Mouse (Mus musculus) lung, adult 10 weeks (tissue): ENCODE data around the gene Eno2. TPM values are rescaled to one million over a fixed set of nuclear protein-coding genes. Genes with fewer than 3 reads are reported as not detected.

Experiments
- polyA plus RNA-seq: library from polyadenylated mRNA; stranded (reverse); fragments of 350-450 nt; fragmentation: Illumina TruSeq; extraction: RNeasy Lipid Tissue Mini Kit (QIAGEN cat#74804); gene quantifications from one replicate; pipeline ENCODE4 v1.2.3, GENCODE M21; 2014; ENCODE audit warnings: low read depth, low replicate concordance; ENCODE audit not compliant: insufficient read depth

Gene Eno2
- polyA plus RNA-seq: 1.5 TPM

GRCm38 (mm10) chr6:124769101-124769765 is at the start of gene Eno2:
Eno2 (minus strand) TSS chr6:124769673.

GRCm38 (mm10) chr6:124813933-124814332 is 44.5 kb upstream of the Eno2 start, which contains the start of gene Tpi1:
Tpi1 (minus strand) TSS chr6:124814296.

DNA sequence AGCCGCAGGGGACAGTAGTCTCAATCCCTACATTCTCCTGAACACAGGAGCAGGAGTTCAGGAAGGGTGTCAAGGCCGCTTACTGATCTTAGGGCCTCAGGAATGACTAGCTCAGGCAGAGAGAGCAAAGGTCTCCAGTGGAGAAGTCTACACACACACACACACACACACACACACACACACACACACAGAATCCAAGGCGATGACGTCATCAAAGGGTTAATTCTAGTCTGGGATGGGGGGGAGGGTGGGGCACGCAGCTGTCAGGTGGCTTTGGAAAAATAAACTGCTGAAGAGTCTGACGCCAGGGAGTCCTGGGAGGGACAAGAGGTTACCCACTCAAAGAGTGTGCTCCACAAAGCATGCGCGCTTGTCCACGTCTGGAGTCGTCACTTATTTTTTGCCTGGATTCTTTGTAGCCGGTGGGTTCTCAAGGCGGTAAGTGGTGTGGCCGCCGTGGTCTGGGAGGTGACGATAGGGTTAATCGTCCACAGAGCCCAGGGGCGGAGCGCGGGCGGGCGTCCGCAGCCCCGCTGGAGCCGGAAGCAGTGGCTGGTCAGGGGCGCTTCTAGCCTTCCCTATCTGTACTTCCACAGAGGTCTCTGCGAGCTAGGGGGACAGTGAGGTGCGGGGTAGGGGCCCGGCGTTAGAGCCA is 39.0 kb upstream of the Eno2 start, which contains the start of gene Spsb2:
Gene Spsb2, plus strand, starts transcription at position 304 of the 655 bp plus-strand sequence.

GRCm38 (mm10) chr6:124779222-124779983 is 9.9 kb upstream of the Eno2 start, which contains the start of gene Lrrc23:
Lrrc23 (minus strand) TSS chr6:124779727.

GRCm38 (mm10) chr6:124755831-124756595 is 13.5 kb downstream of the Eno2 start, which contains the start of the genes Gm45234 and Atn1:
Gm45234 (minus strand) TSS chr6:124756021.
Atn1 (minus strand) TSS chr6:124756524.

DNA sequence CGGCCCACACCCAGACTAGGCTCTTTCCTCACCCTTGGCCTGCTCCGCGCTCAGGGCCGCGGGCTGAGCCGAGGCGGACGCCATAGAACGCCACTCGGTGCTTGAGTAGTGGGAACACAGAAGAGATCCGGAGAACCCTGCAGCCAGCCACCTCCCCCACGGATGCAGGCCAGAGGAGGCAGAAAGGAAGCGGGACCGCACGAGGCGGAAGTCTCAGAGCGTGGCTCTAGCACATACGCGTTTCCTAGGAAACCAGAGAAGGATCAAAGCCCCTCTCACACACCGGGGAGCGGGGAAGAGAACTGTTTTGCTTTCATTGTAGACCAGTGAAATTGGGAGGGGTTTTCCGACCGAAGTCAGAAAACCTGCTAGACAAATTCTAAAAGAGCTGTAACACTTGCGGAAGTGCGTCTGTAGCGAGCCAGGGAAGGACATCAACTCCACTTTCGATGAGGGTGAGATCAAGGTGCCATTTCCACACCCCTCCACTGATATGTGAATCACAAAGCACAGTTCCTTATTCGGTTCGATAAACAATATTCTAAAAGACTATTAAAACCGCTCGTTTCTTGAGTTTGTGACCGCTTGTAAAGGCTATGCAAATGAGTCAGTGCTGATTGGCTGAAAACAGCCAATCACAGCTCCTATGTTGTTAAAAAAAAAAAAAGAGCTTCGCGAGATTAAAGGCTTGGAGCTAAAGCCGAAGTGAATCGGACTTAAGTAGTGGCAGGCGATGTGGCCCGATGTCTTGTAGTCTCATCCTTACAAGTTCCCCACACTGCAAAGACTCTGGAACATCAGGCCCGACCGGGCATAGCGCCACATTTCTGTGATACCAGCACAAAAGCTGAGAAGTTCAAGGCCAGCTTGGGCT is 28.3 kb downstream of the Eno2 start, which contains the start of gene Grcc10:
Gene Grcc10, minus strand, starts transcription at position 487 of the 874 bp plus-strand sequence.

DNA sequence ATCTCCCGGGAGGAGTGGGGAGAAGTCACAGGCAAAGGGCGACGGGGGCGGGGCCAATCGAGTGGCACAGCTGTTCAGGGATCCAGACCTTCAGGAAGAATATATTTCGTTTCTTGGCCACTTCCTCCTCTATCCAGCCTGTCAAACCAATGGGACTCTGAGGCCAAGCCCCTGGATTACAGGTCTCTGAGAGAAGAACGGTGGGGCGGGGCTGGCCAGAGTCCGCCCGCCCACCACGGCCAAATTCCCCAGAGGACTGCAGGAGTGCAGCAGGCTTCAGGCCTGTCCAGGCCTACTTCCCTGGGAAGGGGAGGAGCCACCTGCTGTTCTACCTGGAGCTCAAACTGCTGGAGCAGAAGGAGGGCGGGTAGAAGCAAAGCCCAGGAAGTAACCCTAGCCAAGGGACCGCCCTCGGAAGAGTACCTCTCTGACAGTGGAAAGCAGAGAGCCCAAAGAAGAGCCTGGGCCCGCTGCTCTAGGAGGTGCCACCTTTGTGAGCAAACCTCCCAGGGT is 30.9 kb downstream of the Eno2 start, which contains the start of gene Ptpn6:
Gene Ptpn6, minus strand, starts transcription at position 204 of the 513 bp plus-strand sequence.

DNA sequence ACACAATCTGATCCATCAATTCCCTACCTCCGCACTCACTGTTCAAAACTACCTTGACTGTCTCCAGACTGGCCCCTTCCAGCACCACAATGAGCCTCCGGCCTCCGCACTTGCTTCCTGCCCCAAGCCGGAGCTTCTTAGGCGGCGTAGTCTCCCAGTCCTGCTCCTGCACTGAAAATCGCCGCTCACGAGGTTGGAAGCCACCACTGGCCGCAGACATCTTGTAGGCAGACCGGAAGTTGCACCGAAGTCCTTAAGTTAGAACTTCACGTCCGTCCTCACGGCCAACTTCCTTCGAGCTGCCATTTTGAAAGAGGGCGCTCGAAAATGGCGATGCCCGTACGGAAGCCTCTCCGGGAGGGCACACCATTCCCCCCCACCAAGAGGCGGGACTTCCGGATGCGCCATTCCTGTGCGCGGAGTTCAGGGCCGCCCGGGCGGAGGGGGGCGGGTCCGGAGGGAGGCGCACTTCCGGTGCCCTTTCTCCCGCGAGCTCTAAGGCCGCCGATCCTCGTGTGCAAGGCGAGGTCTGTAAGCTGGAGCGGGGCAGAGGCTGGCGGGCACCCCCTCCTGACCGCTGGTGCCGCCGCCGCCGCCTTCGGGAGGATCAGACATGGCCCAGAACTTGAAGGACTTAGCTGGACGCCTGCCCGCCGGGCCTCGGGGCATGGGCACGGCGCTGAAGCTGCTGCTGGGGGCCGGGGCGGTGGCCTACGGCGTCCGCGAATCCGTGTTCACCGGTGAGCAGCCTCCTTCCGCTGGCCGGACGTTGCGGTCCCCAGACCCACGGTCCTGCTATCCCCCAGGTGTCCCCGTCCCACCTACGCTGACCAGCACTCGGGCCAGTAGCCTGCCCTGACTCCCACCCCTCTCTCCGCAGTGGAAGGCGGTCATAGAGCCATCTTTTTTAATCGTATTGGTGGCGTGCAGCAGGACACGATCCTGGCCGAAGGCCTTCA is 57.4 kb downstream of the Eno2 start, which contains the start of the genes Emg1 and Phb2:
Gene Emg1, minus strand, starts transcription at position 355 of the 959 bp plus-strand sequence.
Gene Phb2, plus strand, starts transcription at position 513 of the 959 bp plus-strand sequence.

Other genes starting within 250 kb of the Eno2 start
- gene C1s1, start 227.3 kb downstream of the Eno2 start, polyA plus RNA-seq: 74.9 TPM
- not detected for gene C1rb, start 199.4 kb downstream of the Eno2 start, polyA plus RNA-seq
- not detected for gene C1s2, start 133.6 kb downstream of the Eno2 start, polyA plus RNA-seq
- gene Lpcat3, start 106.6 kb downstream of the Eno2 start, polyA plus RNA-seq: 29.1 TPM
- 102 TPM for gene Emg1, start 57.5 kb downstream of the Eno2 start, polyA plus RNA-seq
- 92.0 TPM for gene Phb2, start 57.3 kb downstream of the Eno2 start, polyA plus RNA-seq
- 42.2 TPM for gene Ptpn6, start 31.0 kb downstream of the Eno2 start, polyA plus RNA-seq
- gene Grcc10, start 28.3 kb downstream of the Eno2 start, polyA plus RNA-seq: 242 TPM
- not detected for gene Gm45234, start 13.7 kb downstream of the Eno2 start, polyA plus RNA-seq
- 13.2 TPM for gene Atn1, start 13.1 kb downstream of the Eno2 start, polyA plus RNA-seq
- gene Lrrc23, start 10.1 kb upstream of the Eno2 start, polyA plus RNA-seq: 33.3 TPM
- 15.0 TPM for gene Spsb2, start 39.0 kb upstream of the Eno2 start, polyA plus RNA-seq
- 125 TPM for gene Tpi1, start 44.6 kb upstream of the Eno2 start, polyA plus RNA-seq
- 35.8 TPM for gene Usp5, start 59.8 kb upstream of the Eno2 start, polyA plus RNA-seq
- 2.7 TPM for gene Cdca3, start 59.9 kb upstream of the Eno2 start, polyA plus RNA-seq
- gene Gnb3, start 70.6 kb upstream of the Eno2 start, polyA plus RNA-seq: not detected
- gene P3h3, start 88.1 kb upstream of the Eno2 start, polyA plus RNA-seq: 16.9 TPM
- 0.08 TPM for gene Gpr162, start 94.3 kb upstream of the Eno2 start, polyA plus RNA-seq
- 2.3 TPM for gene Cd4, start 118.5 kb upstream of the Eno2 start, polyA plus RNA-seq
- 1.4 TPM for gene Lag3, start 142.0 kb upstream of the Eno2 start, polyA plus RNA-seq
- gene Ptms, start 150.4 kb upstream of the Eno2 start, polyA plus RNA-seq: 863 TPM
- gene Mlf2, start 161.7 kb upstream of the Eno2 start, polyA plus RNA-seq: 166 TPM
- gene Cops7a, start 195.9 kb upstream of the Eno2 start, polyA plus RNA-seq: 66.9 TPM
- 0.85 TPM for gene Pianp, start 227.0 kb upstream of the Eno2 start, polyA plus RNA-seq
- gene Zfp384, start 239.5 kb upstream of the Eno2 start, polyA plus RNA-seq: 14.9 TPM